Mouse (Mus musculus) CD8-positive naive resting alpha-beta T cell, adult 2 months (primary cell): ENCODE measurements around the gene Ppp1r3f.

ENCODE experiments used
- DNase-seq, 2 experiments: peaks; one replicate each; pipeline ENCODE4 v3.0.0; 2022; ENCODE audit warnings: low read depth in 2 of 2, low spot score in 2 of 2

Gene Ppp1r3f

DNA sequence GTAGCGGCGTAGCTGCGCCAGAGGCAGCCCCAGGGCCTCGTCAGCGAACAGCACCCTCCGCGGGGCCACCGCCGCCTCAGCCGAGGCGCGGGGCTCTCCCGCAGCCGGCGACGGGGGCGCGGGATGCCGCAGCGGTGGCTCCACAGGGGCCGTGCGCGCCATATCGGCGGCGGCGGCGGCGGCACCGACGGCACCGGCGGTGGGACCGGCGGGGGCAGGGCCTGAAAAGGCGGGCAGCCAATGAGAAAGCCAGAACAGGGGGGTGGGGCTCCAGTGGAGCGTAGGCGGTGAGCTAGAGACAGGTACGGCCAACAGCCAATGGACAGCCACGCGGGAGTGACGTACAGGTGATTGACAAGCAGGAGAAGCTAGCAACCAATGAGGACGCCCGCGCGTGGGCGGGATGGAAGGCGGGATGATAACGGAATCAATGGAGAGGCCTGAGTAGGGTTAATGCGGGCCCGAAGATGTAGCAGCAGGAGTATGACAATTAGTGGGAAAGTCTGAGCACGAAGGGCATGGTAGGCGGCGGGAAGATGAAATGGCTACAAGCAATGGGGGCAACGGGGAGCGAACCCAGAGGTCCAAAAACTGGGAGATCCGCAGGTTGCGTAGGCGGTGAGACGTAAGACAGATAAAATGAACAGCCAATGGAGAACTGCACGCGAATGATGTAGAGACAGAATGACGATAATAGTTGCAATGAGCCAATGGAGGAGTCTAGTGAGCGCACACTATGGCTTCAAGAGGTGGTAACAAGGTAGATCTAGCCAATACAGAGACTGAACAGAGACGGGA lies at the start of gene Ppp1r3f:
Gene Ppp1r3f, minus strand, starts transcription at position 197 of the 798 bp plus-strand sequence.
- peak; percentile 89 for DNase-seq

- peak; percentile 32 to 60 for DNase-seq
These were observed 43.9 kb upstream of the Ppp1r3f start for GRCm38 (mm10) chrX:7617889-7618551.

GRCm38 (mm10) chrX:7610536-7611258 lies 36.6 kb upstream of the Ppp1r3f start:
- DNase-seq, result no peak

- no peak for DNase-seq
These were observed 36.0 kb upstream of the Ppp1r3f start for GRCm38 (mm10) chrX:7610035-7610434.

GRCm38 (mm10) chrX:7606783-7607182 lies 32.7 kb upstream of the Ppp1r3f start, which contains the start of gene Cacna1f:
Cacna1f (plus strand) TSS chrX:7607083.
- DNase-seq, result no peak

- no peak for DNase-seq
These were observed 31.5 kb upstream of the Ppp1r3f start for GRCm38 (mm10) chrX:7605575-7605941.

- peak; percentile 44 to 62 for DNase-seq
These were observed 30.9 kb upstream of the Ppp1r3f start, which contains the start of gene Ccdc22 for GRCm38 (mm10) chrX:7604879-7605574. Ccdc22 (minus strand) TSS chrX:7605517.

DNA sequence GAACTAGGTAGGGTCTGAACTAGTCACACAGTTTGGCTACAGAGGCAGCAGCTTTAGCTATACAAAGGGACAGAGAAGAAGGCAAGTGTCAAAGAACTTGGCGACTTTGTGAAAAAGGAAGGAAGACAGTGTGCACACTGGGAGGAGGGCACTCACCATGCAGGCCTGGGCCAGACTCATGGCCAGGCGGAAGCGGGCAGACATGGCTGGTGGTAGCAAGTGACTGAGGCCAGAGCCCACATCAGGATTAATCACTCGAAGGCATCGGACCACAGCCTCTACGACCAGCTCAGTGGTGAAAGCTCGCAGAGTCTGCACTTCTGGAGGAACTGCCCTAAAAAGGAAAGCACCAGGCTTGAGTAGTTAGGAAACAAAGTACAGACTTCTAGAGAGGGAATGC lies 29.9 kb upstream of the Ppp1r3f start:
- DNase-seq, result no peak

DNA sequence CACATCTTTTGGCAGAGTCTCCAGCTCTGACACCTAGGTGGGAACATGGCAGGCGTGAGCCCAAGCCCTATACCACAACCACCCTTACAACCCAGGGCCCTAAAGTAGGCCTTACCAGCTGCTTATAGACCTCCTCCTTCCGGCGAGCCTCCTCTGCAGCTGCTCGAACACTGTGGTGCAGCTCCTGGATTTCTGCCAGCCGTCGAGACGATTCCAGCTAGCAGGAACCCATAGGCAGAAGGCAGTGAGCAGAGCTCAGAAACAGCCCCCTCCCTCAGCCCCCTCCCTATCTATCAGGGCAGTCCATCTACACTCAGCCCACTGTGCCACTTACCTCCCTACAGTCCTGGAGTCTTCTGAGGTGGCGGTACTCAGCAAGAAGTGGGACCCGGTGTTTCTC lies 21.3 kb upstream of the Ppp1r3f start:
- DNase-seq, result no peak

DNA sequence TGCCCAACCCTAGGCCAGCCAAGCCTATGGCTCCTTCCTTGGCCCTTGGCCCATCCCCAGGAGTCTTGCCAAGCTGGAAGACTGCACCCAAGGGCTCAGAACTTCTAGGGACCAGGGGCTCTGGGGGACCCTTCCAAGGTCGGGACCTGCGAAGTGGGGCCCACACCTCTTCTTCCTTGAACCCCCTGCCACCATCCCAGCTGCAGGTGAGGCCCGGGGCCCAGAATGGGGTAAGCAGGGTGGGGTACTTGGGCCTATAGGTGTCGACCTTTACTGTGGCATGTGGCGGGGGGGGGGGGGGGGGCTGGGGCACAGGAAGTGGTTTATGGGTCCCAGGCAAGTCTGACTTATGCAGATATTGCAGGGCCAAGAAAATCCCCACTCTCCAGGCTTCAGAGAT lies 12.3 kb upstream of the Ppp1r3f start:
- no peak for DNase-seq

- DNase-seq, result no peak
These were observed 9.8 kb upstream of the Ppp1r3f start for GRCm38 (mm10) chrX:7583881-7584280.

DNA sequence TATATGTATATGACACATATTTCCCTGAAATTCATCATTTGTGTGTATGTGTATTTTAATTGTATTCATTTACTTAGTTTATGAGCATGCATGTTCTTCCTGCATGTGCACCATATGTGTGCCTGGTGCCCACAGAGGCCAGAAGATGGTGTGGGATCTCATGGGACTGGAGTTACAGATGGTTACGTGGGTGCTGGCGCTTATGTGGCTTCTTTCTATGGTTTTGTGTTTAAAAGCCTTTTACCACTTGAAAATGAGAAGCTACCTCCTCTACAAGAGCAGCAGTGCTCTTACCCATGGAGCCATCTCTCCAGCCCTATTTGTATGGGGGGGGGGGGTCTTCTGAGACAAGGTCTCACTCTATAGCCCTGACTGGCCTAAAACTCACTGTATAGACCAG lies 7.1 kb upstream of the Ppp1r3f start:
- DNase-seq, result no peak

DNA sequence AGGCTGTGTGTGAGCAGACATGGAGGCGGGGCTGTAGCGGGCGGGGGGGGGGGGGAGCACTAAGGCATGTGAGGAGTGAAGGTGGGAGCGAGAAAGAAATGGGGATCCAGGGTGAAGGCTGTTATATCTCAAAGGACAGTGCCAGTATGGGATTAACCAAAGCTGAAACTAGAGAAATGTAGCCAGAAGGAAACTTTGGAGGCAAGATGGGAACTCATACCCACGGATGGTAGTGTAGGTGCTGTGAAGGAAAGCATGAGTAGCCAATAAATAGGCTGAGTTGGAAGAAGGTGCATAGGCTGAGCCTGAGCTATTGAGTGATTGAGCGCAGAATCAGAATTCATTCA lies 775 bp upstream of the Ppp1r3f start:
- DNase-seq, result no peak

GRCm38 (mm10) chrX:7573176-7574086 lies 652 bp downstream of the Ppp1r3f start, which contains the start of gene Foxp3:
Foxp3 (plus strand) TSS chrX:7573644.
- DNase-seq, result peak in 1 of 2 experiments; percentile 17

- peak; percentile 33 to 51 for DNase-seq
These were observed 1.6 kb downstream of the Ppp1r3f start for GRCm38 (mm10) chrX:7572466-7572865.

- no peak for DNase-seq
These were observed 2.4 kb downstream of the Ppp1r3f start for GRCm38 (mm10) chrX:7571565-7572136.

- peak; percentile 44 to 58 for DNase-seq
These were observed 3.5 kb downstream of the Ppp1r3f start for GRCm38 (mm10) chrX:7570481-7571175.

DNA sequence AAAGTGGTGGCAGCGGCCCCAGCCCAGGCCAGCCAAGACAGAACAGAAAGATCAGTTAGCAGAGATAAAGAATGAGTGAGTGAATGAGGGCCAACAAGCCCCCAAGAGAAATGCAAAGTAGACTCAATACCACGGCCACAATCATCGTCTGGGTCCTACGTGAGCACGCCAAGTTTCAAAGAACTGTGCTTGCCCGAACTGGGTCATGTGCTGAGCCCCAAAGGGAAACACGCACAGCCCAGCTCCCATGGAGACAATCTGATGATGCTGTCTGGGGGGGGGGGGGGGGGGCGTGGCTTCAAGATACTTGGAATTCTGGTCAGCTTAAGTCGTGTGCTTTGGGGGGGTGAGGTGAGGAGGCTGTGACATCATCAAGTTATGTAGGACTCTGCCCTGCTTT lies 6.6 kb downstream of the Ppp1r3f start:
- DNase-seq, result peak; percentile 19 to 35

DNA sequence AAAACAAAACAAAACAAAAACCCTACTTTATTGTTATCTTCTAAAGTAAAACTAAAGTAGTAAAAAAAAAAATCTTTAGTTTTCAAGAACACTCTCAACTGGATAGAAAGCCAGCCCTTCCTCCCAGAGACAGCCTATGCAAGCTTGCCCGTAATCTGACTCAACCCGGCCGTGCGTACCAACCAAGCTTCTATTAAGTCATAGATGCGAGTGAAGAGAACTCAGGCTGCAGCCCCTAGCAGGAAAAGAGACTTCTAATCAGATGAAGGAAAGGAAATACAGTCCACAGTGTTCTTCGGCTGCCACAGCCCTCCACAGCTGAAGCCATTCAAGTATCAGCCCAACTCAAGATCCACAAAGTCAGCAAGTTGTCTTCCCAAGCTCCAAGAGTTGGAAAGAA lies 7.7 kb downstream of the Ppp1r3f start:
- DNase-seq, result peak in 1 of 2 experiments; percentile 37
